14 mouse cellular contexts compared by ENCODE assay signal in genomic region chr13:106813087-106813486, GRCm38 (mm10).
A peak's percentile ranks its signal among the peaks of the same experiment; 100 is the strongest.
DNase-seq lines count a peak whose midpoint lies in the region.
"Had no signal": no experiment of that assay in that cellular context is flagged by ENCODE, and none has a peak within 500 bp of the region (broad histone marks: within the 10 kb centered on the region; RNA-seq: fewer than 3 reads in every experiment).

No protein-coding gene starts in this region.

- H3K4me1 ChIP-seq in heart, embryonic 10.5 days: no peaks in the 10 kb centered on the region
- H3K4me1 ChIP-seq in megakaryocyte, embryonic 14.5 days: peaks cover 57% of the 10 kb centered on the region
- H3K4me1 ChIP-seq: embryonic facial prominence, embryonic 15.5 days; heart, embryonic 15.5 days had no signal

- H3K27ac ChIP-seq in heart, embryonic 10.5 days: no peak overlapping the region
- H3K27ac ChIP-seq: embryonic facial prominence, embryonic 15.5 days; heart, embryonic 15.5 days had no signal

- peaks cover 53% of the 10 kb centered on the region for H3K36me3 ChIP-seq in heart, embryonic 10.5 days
- peaks cover 88% of the 10 kb centered on the region for H3K36me3 ChIP-seq in megakaryocyte, embryonic 14.5 days (replicated peaks; ENCODE audit: low read length)

- H3K4me3 ChIP-seq in heart, embryonic 10.5 days: no peak overlapping the region
- peak overlapping the region; percentile 79 for H3K4me3 ChIP-seq in megakaryocyte, embryonic 14.5 days (replicated peaks)
- H3K4me3 ChIP-seq: embryonic facial prominence, embryonic 15.5 days; heart, embryonic 15.5 days had no signal

- no peaks in the 10 kb centered on the region for H3K9me3 ChIP-seq in heart, embryonic 10.5 days
- no peaks in the 10 kb centered on the region for H3K9me3 ChIP-seq in megakaryocyte, embryonic 14.5 days
- H3K9me3 ChIP-seq: embryonic facial prominence, embryonic 15.5 days; heart, embryonic 15.5 days had no signal

- DNase-seq in heart, adult 11 months: peak; percentile 90
- DNase-seq in heart, embryonic 10.5 days (ENCODE audit: low spot score): no peak
- peak; percentile 13 for DNase-seq in spleen, adult 12 weeks (ENCODE audit: low spot score)
- no peak for DNase-seq in spleen, postnatal 4 days (ENCODE audit: low spot score in 2 of 2)
- no peak for DNase-seq in kidney, adult 8-10 months
- no peak for DNase-seq in cerebellum, postnatal 14 days
- DNase-seq in right cerebral cortex, adult 18-20 months: no peak
- DNase-seq: adrenal gland, postnatal 14 days; cerebellum, adult 9-10 months; right cerebral cortex, postnatal 25 days; thymus, adult 2 months had no signal

- no peaks in the 10 kb centered on the region for H3K27me3 ChIP-seq in heart, embryonic 10.5 days (ENCODE audit: insufficient read depth, poor library complexity, severe bottlenecking)
- no peaks in the 10 kb centered on the region for H3K27me3 ChIP-seq in megakaryocyte, embryonic 14.5 days (replicated peaks)
- H3K27me3 ChIP-seq: embryonic facial prominence, embryonic 15.5 days; heart, embryonic 15.5 days had no signal

- 93% methylated on average over 9 of the region's 9 CpGs for WGBS in heart, embryonic 10.5 days

Comparison
In these comparisons a context has a peak if more than half of its experiments do, and no peak if none do; other contexts are left out.
1. DNase-seq: peak in heart, adult 11 months (single experiment) and spleen, adult 12 weeks (single experiment); none in heart, embryonic 10.5 days (single experiment), spleen, postnatal 4 days (0 of 2), kidney, adult 8-10 months (0 of 2), cerebellum, postnatal 14 days (0 of 2) and right cerebral cortex, adult 18-20 months (single experiment).